Mouse (Mus musculus) CH12.LX (cell line): ENCODE measurements around the gene Ptprs. TPM values are rescaled to one million over a fixed set of nuclear protein-coding genes. Genes with fewer than 3 reads are reported as not detected.

Experiments used
- DNase-seq: peaks from one replicate; pipeline ENCODE4 v3.0.0-alpha.2; 2013; ENCODE audit errors: extremely low read depth
- H3K27ac ChIP-seq: 2 replicates; pipeline ENCODE4 v1.5.1; 2012; ENCODE audit warnings: low read depth, mild to moderate bottlenecking, control low read depth, moderate library complexity; ENCODE audit not compliant: insufficient read depth
- H3K27me3 ChIP-seq: replicated peaks from 2 replicates; pipeline ENCODE3; 2012; ENCODE audit warnings: inconsistent platforms
- H3K36me3 ChIP-seq, 2 experiments: replicated peaks in 1 of 2; 2 replicates each; pipeline versions ENCODE3 to v1.6.1; 2012; ENCODE audit warnings: inconsistent platforms in 1 of 2, low read length in 1 of 2, mild to moderate bottlenecking in 1 of 2, mixed read lengths in 1 of 2, moderate library complexity in 1 of 2; ENCODE audit not compliant: control insufficient read depth in 1 of 2, insufficient read depth in 1 of 2
- H3K4me1 ChIP-seq, 2 experiments: 2 replicates each; pipeline ENCODE4 v1.6.1; 2012; ENCODE audit warnings: inconsistent platforms in 1 of 2, moderate library complexity in 1 of 2; ENCODE audit not compliant: insufficient read depth in 2 of 2, control insufficient read depth in 1 of 2
- H3K4me2 ChIP-seq: 2 replicates; pipeline ENCODE4 v1.6.1; 2012; ENCODE audit warnings: low read depth, mild to moderate bottlenecking, control low read depth; ENCODE audit not compliant: poor library complexity, insufficient read depth, severe bottlenecking
- H3K4me3 ChIP-seq, 3 experiments: fragments of 150-350 bp in 1 of 3; sonication (generic) in 1 of 3; replicated peaks in 1 of 3; 2 replicates each; pipeline versions ENCODE3 to v1.5.1; 2011 to 2012; ENCODE audit warnings: low read depth in 2 of 3, low read length in 2 of 3, mild to moderate bottlenecking in 2 of 3, moderate library complexity in 2 of 3, control low read depth in 1 of 3, improper control_type of control experiment in 1 of 3, inconsistent platforms in 1 of 3, mixed read lengths in 1 of 3; ENCODE audit not compliant: poor library complexity in 1 of 3
- H3K79me2 ChIP-seq: replicated peaks from 2 replicates; pipeline ENCODE4 v1.6.1; 2012; ENCODE audit warnings: mild to moderate bottlenecking, moderate library complexity; ENCODE audit not compliant: control insufficient read depth, poor library complexity, insufficient read depth, severe bottlenecking; ENCODE audit errors: extremely low read depth
- H3K9ac ChIP-seq: 2 replicates; pipeline ENCODE4 v1.6.1; 2012; ENCODE audit warnings: low read depth, mild to moderate bottlenecking, control low read depth, moderate library complexity; ENCODE audit not compliant: insufficient read depth
- H3K9me3 ChIP-seq: replicated peaks from 2 replicates; pipeline ENCODE3; 2012; ENCODE audit warnings: low read length, inconsistent platforms, mixed read lengths
- BHLHE40 ChIP-seq: IDR thresholded peaks from 2 replicates; pipeline ENCODE4 v1.6.1; 2011; ENCODE audit warnings: mild to moderate bottlenecking, low read depth, low read length, improper control_type of control experiment
- CHD1 ChIP-seq: IDR thresholded peaks from 2 replicates; pipeline ENCODE4 v1.6.1; 2012; ENCODE audit warnings: low read depth, low read length, improper control_type of control experiment, inconsistent platforms
- CHD2 ChIP-seq: IDR thresholded peaks from 2 replicates; pipeline ENCODE4 v1.6.1; 2011; ENCODE audit warnings: low read length, improper control_type of control experiment
- CTCF ChIP-seq, 2 experiments: IDR thresholded peaks in 1 of 2; conservative IDR thresholded peaks in 1 of 2; 2 replicates each; pipeline ENCODE4 v1.5.1; 2011 to 2012; ENCODE audit warnings: low read depth in 2 of 2, low read length in 2 of 2, improper control_type of control experiment in 1 of 2, inconsistent platforms in 1 of 2, mild to moderate bottlenecking in 1 of 2, moderate library complexity in 1 of 2
- E2F4 ChIP-seq: IDR thresholded peaks from 2 replicates; pipeline ENCODE4 v1.6.1; 2011; ENCODE audit warnings: low read depth, low read length, improper control_type of control experiment; ENCODE audit not compliant: insufficient replicate concordance
- ELF1 ChIP-seq: IDR thresholded peaks from 2 replicates; pipeline ENCODE4 v1.6.1; 2014; ENCODE audit warnings: low read depth, mild to moderate bottlenecking, inconsistent platforms, low read length, improper control_type of control experiment
- GABPA ChIP-seq: IDR thresholded peaks from 2 replicates; pipeline ENCODE4 v1.6.1; 2012; ENCODE audit warnings: low read depth, low read length, improper control_type of control experiment, inconsistent platforms; ENCODE audit not compliant: insufficient replicate concordance
- HCFC1 ChIP-seq: IDR thresholded peaks from 2 replicates; pipeline ENCODE4 v1.6.1; 2012; ENCODE audit warnings: low read depth, mild to moderate bottlenecking, inconsistent platforms, low read length, improper control_type of control experiment
- JUND ChIP-seq: conservative IDR thresholded peaks from 2 replicates; pipeline ENCODE4 v1.6.1; 2011; ENCODE audit warnings: low read depth, low read length, improper control_type of control experiment
- KAT2A ChIP-seq: IDR thresholded peaks from 2 replicates; pipeline ENCODE4 v1.6.1; 2012; ENCODE audit warnings: low read length, improper control_type of control experiment, inconsistent platforms; ENCODE audit not compliant: insufficient replicate concordance
- MAFK ChIP-seq: IDR thresholded peaks from 2 replicates; pipeline ENCODE4 v1.6.1; 2011; ENCODE audit warnings: low read length, improper control_type of control experiment; ENCODE audit not compliant: insufficient replicate concordance
- MAX ChIP-seq: IDR thresholded peaks from 2 replicates; pipeline ENCODE4 v1.6.1; 2011; ENCODE audit warnings: low read length, improper control_type of control experiment
- MAZ ChIP-seq: IDR thresholded peaks from 2 replicates; pipeline ENCODE4 v1.6.1; 2012; ENCODE audit warnings: low read depth, mild to moderate bottlenecking, inconsistent platforms, low read length, improper control_type of control experiment, moderate library complexity
- MEF2A ChIP-seq: IDR thresholded peaks from 2 replicates; pipeline ENCODE4 v1.6.1; 2014; ENCODE audit warnings: low read depth, mild to moderate bottlenecking, inconsistent platforms, low read length, improper control_type of control experiment, borderline replicate concordance
- MXI1 ChIP-seq: IDR thresholded peaks from 2 replicates; pipeline ENCODE4 v1.6.1; 2011; ENCODE audit warnings: mild to moderate bottlenecking, low read depth, low read length, improper control_type of control experiment
- NELFE ChIP-seq: IDR thresholded peaks from 2 replicates; pipeline ENCODE4 v1.6.1; 2011; ENCODE audit warnings: low read depth, low read length, improper control_type of control experiment
- SMC3 ChIP-seq: IDR thresholded peaks from 2 replicates; pipeline ENCODE4 v1.6.1; 2011; ENCODE audit warnings: low read depth, low read length, improper control_type of control experiment
- USF1 ChIP-seq: IDR thresholded peaks from 2 replicates; pipeline ENCODE4 v1.6.1; 2014; ENCODE audit warnings: low read depth, mild to moderate bottlenecking, inconsistent platforms, low read length, improper control_type of control experiment
- USF2 ChIP-seq: conservative IDR thresholded peaks from 2 replicates; pipeline ENCODE4 v1.6.1; 2011; ENCODE audit warnings: low read depth, low read length, improper control_type of control experiment
- ZC3H11A ChIP-seq: IDR thresholded peaks from 2 replicates; pipeline ENCODE4 v1.6.1; 2012; ENCODE audit warnings: low read depth, mild to moderate bottlenecking, inconsistent platforms, low read length, improper control_type of control experiment
- ZKSCAN1 ChIP-seq: IDR thresholded peaks from 2 replicates; pipeline ENCODE4 v1.6.1; 2012; ENCODE audit warnings: low read depth, inconsistent platforms, low read length, improper control_type of control experiment, borderline replicate concordance
- ZMIZ1 ChIP-seq: IDR thresholded peaks from 2 replicates; pipeline ENCODE4 v1.6.1; 2012; ENCODE audit warnings: low read depth, mild to moderate bottlenecking, inconsistent platforms, low read length, improper control_type of control experiment
- dilution Hi-C: fragments of 300-500 bp; cut with MboI; formaldehyde crosslinking; loops from 2 replicates; pipeline ENCODE4 v1.14.3; 2020; ENCODE audit warnings: low sequenced_read_pairs; ENCODE audit not compliant: extremely low pct_unique_long_range_greater_than_20kb, extremely low pct_ligation_motif_present
- in situ Hi-C: fragments of 300-500 bp; cut with MboI; formaldehyde crosslinking; loops from 3 replicates; pipeline ENCODE4 v1.14.3; 2019; ENCODE audit warnings: low sequenced_read_pairs, low pct_ligation_motif_present, low pct_unique_long_range_greater_than_20kb, mixed read lengths
- polyA plus RNA-seq: library from polyadenylated mRNA; unstranded; fragments of >175 nt; gene quantifications from 2 replicates; pipeline ENCODE4 v1.2.1, GENCODE M21; 2012; ENCODE audit warnings: low read depth; ENCODE audit not compliant: insufficient read length
- total RNA-seq, 2 experiments: library from RNA; depleted of rRNA; stranded (reverse); fragments of 300-350 nt in 1 of 2; fragments of >200 nt in 1 of 2; gene quantifications; 2 replicates each; pipeline ENCODE4 v1.2.3; 2012 to 2014

The Ptprs gene
- total and polyA plus RNA-seq, 3 experiments, result 11.3 to 41.1 (median 27.0) TPM

DNA sequence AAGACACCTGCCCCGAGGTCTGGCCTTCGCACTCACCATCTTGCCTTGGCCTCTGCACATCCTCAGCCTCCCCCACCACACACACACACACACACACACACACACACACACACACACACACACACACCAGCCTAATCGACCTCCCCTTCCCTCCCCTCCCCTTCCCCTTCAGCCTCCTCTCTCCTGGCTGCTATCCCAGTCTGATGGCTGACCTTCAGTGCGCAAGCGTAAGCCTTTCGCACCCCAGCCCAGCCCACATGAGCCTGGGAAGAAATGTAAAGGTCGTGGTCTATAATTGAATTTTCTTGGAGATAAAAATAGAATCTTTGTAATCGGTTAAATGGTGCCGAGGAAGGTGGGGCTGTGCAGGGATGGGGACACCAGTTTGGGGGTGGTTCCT lies 8.8 kb upstream of the Ptprs start:
- no peak overlapping the region for H3K27ac ChIP-seq
- H3K4me3 ChIP-seq, result no peak overlapping the region
- H3K4me2 ChIP-seq, result no peak overlapping the region
- H3K36me3 ChIP-seq, result no peaks in the 10 kb centered on the region
- no peaks in the 10 kb centered on the region for H3K79me2 ChIP-seq
- in situ Hi-C loops (no loop called here), dilution Hi-C loops (no loop called here)
- no peak overlapping the region for H3K9ac ChIP-seq
- H3K27me3 ChIP-seq, result peaks cover 49% of the 10 kb centered on the region
- peaks cover 5% of the 10 kb centered on the region for H3K9me3 ChIP-seq
- no peak for DNase-seq
- H3K4me1 ChIP-seq, result peaks cover 4 to 6% of the 10 kb centered on the region in 2 experiments; a peak in 2 of 4 replicates
- no peak for TF ChIP-seq KAT2A
- no peak for TF ChIP-seq MEF2A
- TF ChIP-seq ZKSCAN1, result no peak
- TF ChIP-seq BHLHE40, result no peak
- TF ChIP-seq CHD1, result no peak
- no peak for TF ChIP-seq ZMIZ1
- TF ChIP-seq E2F4, result no peak
- TF ChIP-seq JUND, result no peak
- TF ChIP-seq CTCF (conservative IDR thresholded peaks at IDR 0.05 in 1 of 2, IDR thresholded peaks at IDR 0.05 in 1 of 2; ENCODE audit: low read depth in 2 of 2, low read length in 2 of 2), result no peak
- TF ChIP-seq USF2, result no peak
- TF ChIP-seq CHD2, result no peak
- TF ChIP-seq MAZ, result no peak
- no peak for TF ChIP-seq USF1
- TF ChIP-seq HCFC1, result no peak
- TF ChIP-seq ZC3H11A, result no peak
- no peak for TF ChIP-seq SMC3
- TF ChIP-seq GABPA, result no peak

GRCm38 (mm10) chr17:56482671-56483070 lies 6.4 kb upstream of the Ptprs start:
- no peak for TF ChIP-seq NELFE
- TF ChIP-seq HCFC1, result no peak
- TF ChIP-seq MAFK, result no peak
- TF ChIP-seq MAX, result no peak
- TF ChIP-seq ELF1, result no peak
- no peak for TF ChIP-seq CHD2
- TF ChIP-seq JUND, result no peak
- no peak for TF ChIP-seq MAZ
- no peak for TF ChIP-seq ZKSCAN1
- no peak for TF ChIP-seq KAT2A
- TF ChIP-seq CTCF (conservative IDR thresholded peaks at IDR 0.05 in 1 of 2, IDR thresholded peaks at IDR 0.05 in 1 of 2; ENCODE audit: low read depth in 2 of 2, low read length in 2 of 2), result no peak
- TF ChIP-seq MXI1, result no peak
- peaks cover 16 to 26% of the 10 kb centered on the region in 2 experiments for H3K4me1 ChIP-seq
- H3K4me3 ChIP-seq, result no peak overlapping the region
- H3K9me3 ChIP-seq, result peaks cover under 1% of the 10 kb centered on the region
- H3K36me3 ChIP-seq, result no peaks in the 10 kb centered on the region
- H3K27me3 ChIP-seq, result peaks cover 34% of the 10 kb centered on the region
- H3K9ac ChIP-seq, result no peak overlapping the region
- no peak overlapping the region for H3K27ac ChIP-seq
- dilution Hi-C loops (no loop called here), in situ Hi-C loops (loop anchor here (5.0 kb wide), 1 partner anchor 120 kb away; no protein-coding TSS in a partner anchor)
- DNase-seq, result no peak
- H3K4me2 ChIP-seq, result no peak overlapping the region
- H3K79me2 ChIP-seq, result no peaks in the 10 kb centered on the region
